Mouse (Mus musculus): Measurements from ENCODE around the gene Irgq. TPM values are rescaled to one million over a fixed set of nuclear protein-coding genes. Genes with fewer than 3 reads are reported as not detected.

Irgq gene
- polyA plus RNA-seq, 1 experiment from 2014 or later, result 14.0 TPM

- ATAC-seq (ENCODE audit: low FRiP score) (no peak), DNase-seq (ENCODE audit: low spot score, missing footprints) (peak; percentile 84)
- peaks cover 12% of the 10 kb centered on the region for H3K27me3 ChIP-seq (ENCODE audit: control insufficient read depth, insufficient read depth, low read length)
- WGBS, result 28% methylated on average over 19 of the region's 19 CpGs
- peak overlapping the region; percentile 13; the same call in 1 of the 2 replicates for H3K4me3 ChIP-seq (ENCODE audit: low read depth, low read length)
- H3K4me2 ChIP-seq, result peak overlapping the region; percentile 18; the same call in 1 of the 2 replicates
- H3K27ac ChIP-seq (ENCODE audit: low read depth, low read length), result no peak overlapping the region
- no peaks in the 10 kb centered on the region; the same call in 1 of the 2 replicates for H3K9me3 ChIP-seq (ENCODE audit: control insufficient read depth, low read length)
- peaks cover 5% of the 10 kb centered on the region; the same call in 1 of the 2 replicates for H3K36me3 ChIP-seq (ENCODE audit: control insufficient read depth, insufficient read depth, low read length)
- H3K4me1 ChIP-seq (ENCODE audit: control insufficient read depth, insufficient read depth, low read length), result peaks cover 20% of the 10 kb centered on the region
- no peak overlapping the region for H3K9ac ChIP-seq (ENCODE audit: low read length)
These were observed 3.8 kb downstream of the Irgq start for GRCm38 (mm10) chr7:24534301-24534700.

- 83% methylated on average over 4 of the region's 4 CpGs for WGBS
- no peak overlapping the region for H3K4me3 ChIP-seq (ENCODE audit: low read depth, low read length)
- no peak for ATAC-seq (ENCODE audit: low FRiP score)
These were observed 6.6 kb downstream of the Irgq start for GRCm38 (mm10) chr7:24537081-24537480.

GRCm38 (mm10) chr7:24537591-24537990 lies 7.1 kb downstream of the Irgq start:
- Histone ChIP-seq H3K4me1 (ENCODE audit: control insufficient read depth, insufficient read depth, low read length) (peaks cover 6% of the 10 kb centered on the region), H3K27ac (ENCODE audit: low read depth, low read length) (no peak overlapping the region), H3K9ac (ENCODE audit: low read length) (no peak overlapping the region), H3K4me3 (ENCODE audit: low read depth, low read length) (no peak overlapping the region), H3K4me2 (no peak overlapping the region), H3K36me3 (ENCODE audit: control insufficient read depth, insufficient read depth, low read length) (peaks cover 5% of the 10 kb centered on the region; the same call in 1 of the 2 replicates), H3K9me3 (ENCODE audit: control insufficient read depth, low read length) (no peaks in the 10 kb centered on the region; the same call in 1 of the 2 replicates), H3K27me3 (ENCODE audit: control insufficient read depth, insufficient read depth, low read length) (peaks cover 12% of the 10 kb centered on the region)
- DNase-seq (ENCODE audit: low spot score, missing footprints), result no peak
- 81% methylated on average over 5 of the region's 5 CpGs for WGBS
- ATAC-seq (ENCODE audit: low FRiP score), result no peak

More at GRCm38 (mm10) chr7:24537081-24537480, 6.6 kb downstream of the Irgq start:
- H3K4me2 ChIP-seq, result no peak overlapping the region
- peaks cover 11% of the 10 kb centered on the region for H3K4me1 ChIP-seq (ENCODE audit: control insufficient read depth, insufficient read depth, low read length)
- peaks cover 12% of the 10 kb centered on the region for H3K27me3 ChIP-seq (ENCODE audit: control insufficient read depth, insufficient read depth, low read length)
- peaks cover 5% of the 10 kb centered on the region; the same call in 1 of the 2 replicates for H3K36me3 ChIP-seq (ENCODE audit: control insufficient read depth, insufficient read depth, low read length)
- H3K27ac ChIP-seq (ENCODE audit: low read depth, low read length), result no peak overlapping the region
- DNase-seq (ENCODE audit: low spot score, missing footprints), result no peak
- no peaks in the 10 kb centered on the region; the same call in 1 of the 2 replicates for H3K9me3 ChIP-seq (ENCODE audit: control insufficient read depth, low read length)
- no peak overlapping the region for H3K9ac ChIP-seq (ENCODE audit: low read length)

- Histone ChIP-seq H3K4me3 (ENCODE audit: low read depth, low read length) (no peak overlapping the region), H3K27ac (ENCODE audit: low read depth, low read length) (no peak overlapping the region), H3K9me3 (ENCODE audit: control insufficient read depth, low read length) (no peaks in the 10 kb centered on the region; the same call in 1 of the 2 replicates), H3K4me2 (no peak overlapping the region), H3K9ac (ENCODE audit: low read length) (no peak overlapping the region), H3K36me3 (ENCODE audit: control insufficient read depth, insufficient read depth, low read length) (peaks cover 5% of the 10 kb centered on the region; the same call in 1 of the 2 replicates), H3K27me3 (ENCODE audit: control insufficient read depth, insufficient read depth, low read length) (peaks cover 11% of the 10 kb centered on the region), H3K4me1 (ENCODE audit: control insufficient read depth, insufficient read depth, low read length) (peaks cover 5% of the 10 kb centered on the region)
- DNase-seq (ENCODE audit: low spot score, missing footprints) (no peak), ATAC-seq (ENCODE audit: low FRiP score) (no peak)
- WGBS, result 54% methylated on average over 5 of the region's 5 CpGs
These were observed 7.7 kb downstream of the Irgq start for GRCm38 (mm10) chr7:24538154-24538553.

- Histone ChIP-seq H3K9me3 (ENCODE audit: control insufficient read depth, low read length) (no peaks in the 10 kb centered on the region; the same call in 1 of the 2 replicates), H3K27me3 (ENCODE audit: control insufficient read depth, insufficient read depth, low read length) (peaks cover 5% of the 10 kb centered on the region), H3K27ac (ENCODE audit: low read depth, low read length) (no peak overlapping the region), H3K36me3 (ENCODE audit: control insufficient read depth, insufficient read depth, low read length) (peaks cover 2% of the 10 kb centered on the region; the same call in 1 of the 2 replicates), H3K4me2 (no peak overlapping the region), H3K9ac (ENCODE audit: low read length) (no peak overlapping the region), H3K4me1 (ENCODE audit: control insufficient read depth, insufficient read depth, low read length) (peaks cover 3% of the 10 kb centered on the region), H3K4me3 (ENCODE audit: low read depth, low read length) (no peak overlapping the region)
- 73% methylated on average over 5 of the region's 5 CpGs for WGBS
- DNase-seq (ENCODE audit: low spot score, missing footprints) (no peak), ATAC-seq (ENCODE audit: low FRiP score) (no peak)
These were observed 8.2 kb downstream of the Irgq start for GRCm38 (mm10) chr7:24538701-24539100.

GRCm38 (mm10) chr7:24539686-24540085 lies 9.2 kb downstream of the Irgq start:
- Histone ChIP-seq H3K9ac (ENCODE audit: low read length) (no peak overlapping the region), H3K36me3 (ENCODE audit: control insufficient read depth, insufficient read depth, low read length) (peaks cover 2% of the 10 kb centered on the region; the same call in 1 of the 2 replicates), H3K4me2 (no peak overlapping the region), H3K4me1 (ENCODE audit: control insufficient read depth, insufficient read depth, low read length) (no peaks in the 10 kb centered on the region), H3K4me3 (ENCODE audit: low read depth, low read length) (no peak overlapping the region), H3K27ac (ENCODE audit: low read depth, low read length) (no peak overlapping the region), H3K9me3 (ENCODE audit: control insufficient read depth, low read length) (no peaks in the 10 kb centered on the region; the same call in 1 of the 2 replicates), H3K27me3 (ENCODE audit: control insufficient read depth, insufficient read depth, low read length) (no peaks in the 10 kb centered on the region)
- WGBS, result 95% methylated on average over 4 of the region's 4 CpGs
- DNase-seq (ENCODE audit: low spot score, missing footprints) (no peak), ATAC-seq (ENCODE audit: low FRiP score) (no peak)

GRCm38 (mm10) chr7:24544506-24544905 lies 14.0 kb downstream of the Irgq start:
- no peak overlapping the region for H3K27ac ChIP-seq (ENCODE audit: low read depth, low read length)
- WGBS, result 83% methylated on average over 2 of the region's 2 CpGs

GRCm38 (mm10) chr7:24546068-24546614 lies 15.7 kb downstream of the Irgq start, which contains the start of the genes Pinlyp and Xrcc1:
Gene Pinlyp (minus strand): TSS chr7:24546118.
Gene Xrcc1 (plus strand): TSS chr7:24546289.
- Histone ChIP-seq H3K9ac (ENCODE audit: low read length) (peak within 1 kb of the TSS; percentile 81), H3K27ac (ENCODE audit: low read depth, low read length) (peak within 1 kb of the TSS; percentile 37; the same call in 1 of the 2 replicates), H3K4me3 (ENCODE audit: low read depth, low read length) (peak within 1 kb of the TSS; percentile 85), H3K4me2 (peak within 1 kb of the TSS; percentile 71), H3K27me3 (ENCODE audit: control insufficient read depth, insufficient read depth, low read length) (no peaks in the 10 kb centered on the region), H3K4me1 (ENCODE audit: control insufficient read depth, insufficient read depth, low read length) (peaks cover 12% of the 10 kb centered on the region), H3K9me3 (ENCODE audit: control insufficient read depth, low read length) (no peaks in the 10 kb centered on the region), H3K36me3 (ENCODE audit: control insufficient read depth, insufficient read depth, low read length) (no peaks in the 10 kb centered on the region)
- 44% methylated on average over 13 of the region's 13 CpGs for WGBS
- DNase-seq (ENCODE audit: low spot score, missing footprints) (no peak), ATAC-seq (ENCODE audit: low FRiP score) (peak; percentile 11; the same call in 1 of the 2 replicates)

More at GRCm38 (mm10) chr7:24544506-24544905, 14.0 kb downstream of the Irgq start:
- Histone ChIP-seq H3K4me3 (ENCODE audit: low read depth, low read length) (no peak overlapping the region), H3K9ac (ENCODE audit: low read length) (no peak overlapping the region), H3K4me2 (no peak overlapping the region), H3K9me3 (ENCODE audit: control insufficient read depth, low read length) (no peaks in the 10 kb centered on the region), H3K4me1 (ENCODE audit: control insufficient read depth, insufficient read depth, low read length) (peaks cover 12% of the 10 kb centered on the region), H3K27me3 (ENCODE audit: control insufficient read depth, insufficient read depth, low read length) (no peaks in the 10 kb centered on the region), H3K36me3 (ENCODE audit: control insufficient read depth, insufficient read depth, low read length) (no peaks in the 10 kb centered on the region)
- ATAC-seq (ENCODE audit: low FRiP score) (no peak), DNase-seq (ENCODE audit: low spot score, missing footprints) (no peak)
